Mouse (Mus musculus) neural tube, embryonic 11.5 days (tissue): ENCODE results near the gene Gm45062. TPM values are rescaled to one million over a fixed set of nuclear protein-coding genes. Genes with fewer than 3 reads are reported as not detected.

Experiments
- ATAC-seq: fragments of 200-750 bp; cut with Nextera tagmentation; 2 replicates; pipeline ENCODE4 v1.8.0; 2017; ENCODE audit warnings: moderate number of reproducible peaks, mild to moderate bottlenecking, moderate TSS enrichment, moderate library complexity; ENCODE audit not compliant: insufficient read depth, low FRiP score, low TSS enrichment
- DNase-seq: peaks from one replicate; pipeline ENCODE4 v3.0.0-alpha.2; 2015; ENCODE audit warnings: low spot score
- H3K27ac ChIP-seq: fragments of 300-500 bp; sonication (generic); 2 replicates; pipeline ENCODE4 v1.5.1; 2014; ENCODE audit warnings: low read depth, mild to moderate bottlenecking, low read length
- H3K27me3 ChIP-seq: fragments of 300-500 bp; sonication (generic); 2 replicates; pipeline ENCODE4 v1.6.1; 2014; ENCODE audit warnings: mild to moderate bottlenecking, low read length, mixed read lengths; ENCODE audit not compliant: control insufficient read depth, insufficient read depth
- H3K36me3 ChIP-seq: fragments of 300-500 bp; sonication (generic); 2 replicates; pipeline ENCODE4 v1.6.1; 2014; ENCODE audit warnings: mild to moderate bottlenecking, low read length, moderate library complexity, mixed read lengths; ENCODE audit not compliant: control insufficient read depth, insufficient read depth
- H3K4me1 ChIP-seq: fragments of 300-500 bp; sonication (generic); 2 replicates; pipeline ENCODE4 v1.6.1; 2014; ENCODE audit warnings: low read length, mixed read lengths; ENCODE audit not compliant: control insufficient read depth, insufficient read depth
- H3K4me2 ChIP-seq: fragments of 300-500 bp; sonication (generic); 2 replicates; pipeline ENCODE4 v1.6.1; 2014; ENCODE audit warnings: low read depth, mild to moderate bottlenecking, moderate library complexity
- H3K4me3 ChIP-seq: fragments of 300-500 bp; sonication (generic); 2 replicates; pipeline ENCODE4 v1.5.1; 2014; ENCODE audit warnings: low read depth, low read length
- H3K9ac ChIP-seq: fragments of 300-500 bp; sonication (generic); 2 replicates; pipeline ENCODE4 v1.6.1; 2014; ENCODE audit warnings: mild to moderate bottlenecking, low read length
- H3K9me3 ChIP-seq: fragments of 300-500 bp; sonication (generic); 2 replicates; pipeline ENCODE4 v1.6.1; 2016; ENCODE audit warnings: low read length; ENCODE audit not compliant: control insufficient read depth
- WGBS: fragments of 180-500 bp; shearing (Covaris S2); extraction: QIAGEN DNeasy Blood & Tissue Kit; methylation state at CpG from one replicate; pipeline ENCODE4 v1.1.7; 2014; 5-methylcytosine and 5-hydroxymethylcytosine counted together
- polyA plus RNA-seq: library from polyadenylated mRNA; unstranded; fragments of >200 nt; fragmentation: Nextera tagmentation; extraction: Ambion mirVana; gene quantifications from 2 replicates; pipeline ENCODE4 v1.2.1, GENCODE M21; 2014

The Gm45062 gene
- polyA plus RNA-seq, 1 experiment from 2014 or later = 18.3 TPM

DNA sequence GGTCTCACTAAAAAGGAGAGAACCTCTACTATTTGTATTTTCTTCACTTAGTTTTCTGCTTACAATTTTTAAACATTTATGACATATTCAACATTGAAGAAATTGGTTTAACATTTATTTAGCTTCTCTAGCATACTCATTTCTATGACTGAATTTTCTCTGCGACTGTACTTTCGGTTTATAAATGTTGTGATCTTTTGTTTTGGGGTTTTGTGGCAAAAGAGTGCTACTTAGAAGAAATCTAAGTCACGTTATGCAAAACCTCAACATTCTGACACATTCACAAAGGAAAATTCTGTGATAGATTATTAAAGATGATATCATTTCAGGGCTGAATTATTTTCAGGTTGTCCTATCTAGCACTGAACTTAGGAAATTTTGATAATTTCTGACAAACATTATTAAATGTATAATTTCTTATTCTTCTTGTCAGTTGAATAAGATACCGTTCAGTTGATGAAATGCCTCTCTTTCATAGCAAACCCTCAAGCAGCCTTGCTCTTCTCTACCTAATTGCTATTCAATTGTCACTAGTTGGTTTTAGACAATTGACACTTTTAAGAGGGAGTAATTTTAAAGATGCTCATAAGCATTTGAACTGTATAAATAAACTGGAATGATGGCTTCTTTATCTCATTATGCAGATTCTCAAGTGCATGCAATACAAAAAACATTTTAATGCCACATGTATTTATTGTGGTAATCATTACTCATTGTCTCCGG lies 297.8 kb downstream of the Gm45062 start:
- Histone ChIP-seq H3K27me3 (no peaks in the 10 kb centered on the region), H3K4me3 (no peak overlapping the region), H3K27ac (no peak overlapping the region), H3K9me3 (no peaks in the 10 kb centered on the region), H3K4me1 (no peaks in the 10 kb centered on the region), H3K4me2 (no peak overlapping the region), H3K36me3 (no peaks in the 10 kb centered on the region; the same call in 1 of the 2 replicates), H3K9ac (no peak overlapping the region)
- DNase-seq (no peak), ATAC-seq (no peak)
- WGBS = 92% methylated on average over 5 of the region's 5 CpGs

DNA sequence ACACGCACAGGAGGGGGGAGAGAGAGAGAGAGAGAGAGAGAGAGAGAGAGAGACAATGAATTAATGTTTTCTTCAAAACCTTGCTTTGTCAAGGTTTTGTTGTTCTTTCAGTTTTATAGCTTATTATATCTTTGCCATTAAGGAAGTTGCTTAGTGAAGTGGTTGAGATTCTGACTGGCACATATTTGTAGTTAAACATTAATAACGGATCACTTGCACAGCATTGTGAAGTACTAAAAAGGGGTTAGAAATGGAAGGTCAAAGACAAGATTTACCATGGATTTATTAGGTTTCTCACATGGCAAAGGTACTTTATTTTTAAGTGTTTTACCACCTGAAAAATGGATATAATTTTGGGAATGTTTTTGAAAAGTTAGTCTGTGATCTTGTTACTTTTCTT lies 301.4 kb downstream of the Gm45062 start:
- no peak for ATAC-seq
- 94% methylated on average over 2 of the region's 2 CpGs for WGBS

DNA sequence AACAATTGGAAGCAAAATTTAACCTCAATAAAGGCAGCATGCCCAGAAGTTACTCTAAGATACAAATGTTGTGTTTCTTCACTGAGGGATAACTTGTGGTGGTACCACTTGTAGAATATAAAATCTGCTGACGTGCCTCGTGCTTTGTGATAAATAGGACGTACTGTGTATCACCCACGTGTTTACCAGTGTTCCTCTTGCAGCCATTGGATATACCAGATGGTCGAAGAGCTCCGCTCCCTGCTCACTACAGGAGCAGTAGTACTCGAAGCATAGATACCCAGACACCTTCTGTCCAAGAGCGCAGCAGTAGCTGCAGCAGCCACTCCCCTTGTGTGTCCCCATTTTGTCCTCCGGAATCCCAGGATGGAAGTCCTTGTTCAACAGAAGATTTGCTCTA lies 323.1 kb downstream of the Gm45062 start:
- 96% methylated on average over 9 of the region's 9 CpGs for WGBS
- Histone ChIP-seq H3K4me1 (no peaks in the 10 kb centered on the region), H3K27ac (no peak overlapping the region), H3K36me3 (no peaks in the 10 kb centered on the region), H3K9me3 (no peaks in the 10 kb centered on the region), H3K4me2 (no peak overlapping the region), H3K27me3 (no peaks in the 10 kb centered on the region), H3K9ac (no peak overlapping the region), H3K4me3 (no peak overlapping the region)
- ATAC-seq (no peak), DNase-seq (no peak)

More for the DNA sequence above, 301.4 kb downstream of the Gm45062 start:
- Histone ChIP-seq H3K9me3 (no peaks in the 10 kb centered on the region), H3K4me1 (no peaks in the 10 kb centered on the region), H3K27me3 (no peaks in the 10 kb centered on the region), H3K4me3 (no peak overlapping the region), H3K9ac (no peak overlapping the region), H3K27ac (no peak overlapping the region), H3K4me2 (no peak overlapping the region), H3K36me3 (no peaks in the 10 kb centered on the region; the same call in 1 of the 2 replicates)
- DNase-seq = no peak

DNA sequence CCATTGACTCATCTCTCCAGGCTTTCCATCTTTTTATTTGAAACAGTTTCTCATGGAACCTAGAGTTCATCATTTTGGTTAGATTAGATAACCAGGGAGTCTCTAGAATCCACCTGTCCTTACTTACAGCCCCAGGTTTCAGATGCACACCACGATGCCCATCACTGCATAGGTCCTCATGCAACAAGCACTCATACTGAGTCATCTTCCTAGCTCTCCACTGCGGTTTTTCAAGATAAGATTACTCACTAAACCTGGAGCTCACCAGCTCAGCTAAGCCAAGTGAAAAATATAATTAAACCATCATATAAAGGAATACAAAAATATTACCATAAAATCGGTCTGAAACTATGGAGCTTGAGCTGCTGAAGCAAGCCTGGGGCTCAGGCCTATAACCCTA lies 324.6 kb downstream of the Gm45062 start:
- H3K9ac ChIP-seq = no peak overlapping the region
- no peaks in the 10 kb centered on the region for H3K27me3 ChIP-seq
- no peak overlapping the region for H3K4me2 ChIP-seq
- H3K4me3 ChIP-seq = no peak overlapping the region
- no peaks in the 10 kb centered on the region for H3K9me3 ChIP-seq
- DNase-seq (no peak), ATAC-seq (no peak)
- H3K36me3 ChIP-seq = no peaks in the 10 kb centered on the region
- no peaks in the 10 kb centered on the region for H3K4me1 ChIP-seq
- no peak overlapping the region for H3K27ac ChIP-seq
- WGBS = 92% methylated on average over 3 of the region's 3 CpGs

DNA sequence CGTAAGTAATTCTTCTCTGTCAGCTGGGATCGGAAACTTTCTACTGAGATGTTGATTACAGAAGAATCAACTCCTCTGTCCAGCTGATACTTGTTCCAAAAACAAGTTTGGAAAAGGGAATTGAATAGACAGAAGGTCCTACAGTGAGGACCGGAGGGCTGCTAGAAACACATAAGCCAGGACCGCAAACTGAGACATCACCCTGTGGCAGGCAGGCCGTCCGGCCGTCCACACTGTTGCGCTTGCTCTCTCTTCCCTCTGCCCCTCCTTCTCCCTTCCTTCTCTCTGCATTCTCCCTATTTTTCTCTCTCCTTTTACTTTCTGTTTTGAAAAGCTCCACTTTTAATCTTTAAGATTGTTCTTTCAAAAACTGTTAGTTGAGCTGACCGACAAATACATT lies 332.4 kb downstream of the Gm45062 start:
- Histone ChIP-seq H3K27ac (no peak overlapping the region), H3K27me3 (no peaks in the 10 kb centered on the region), H3K4me2 (no peak overlapping the region), H3K4me1 (no peaks in the 10 kb centered on the region), H3K4me3 (no peak overlapping the region), H3K9ac (no peak overlapping the region), H3K9me3 (no peaks in the 10 kb centered on the region), H3K36me3 (no peaks in the 10 kb centered on the region)
- no peak for ATAC-seq
- WGBS = 89% methylated on average over 9 of the region's 9 CpGs
- DNase-seq = no peak

DNA sequence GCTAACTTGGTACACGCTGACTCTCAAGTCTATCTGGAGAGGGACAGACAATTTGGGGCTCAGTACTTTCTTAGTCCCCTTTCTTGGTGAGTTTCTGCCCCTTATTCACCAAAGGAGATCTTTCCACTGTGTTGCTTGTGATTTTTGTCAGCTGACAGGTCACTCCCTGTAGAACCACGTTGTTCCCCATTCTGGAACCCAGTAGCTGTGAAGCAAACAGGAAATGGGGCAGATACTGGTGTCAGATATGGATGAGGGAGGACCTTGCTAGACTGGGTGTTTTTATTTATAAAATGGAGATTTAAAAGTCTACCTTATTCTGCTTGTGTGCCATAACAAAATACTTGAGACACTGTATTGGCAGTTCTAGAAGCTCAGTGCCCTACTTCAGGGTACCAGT lies 358.1 kb downstream of the Gm45062 start:
- no peak for ATAC-seq
- no peak for DNase-seq
- Histone ChIP-seq H3K9ac (no peak overlapping the region), H3K27ac (no peak overlapping the region), H3K9me3 (no peaks in the 10 kb centered on the region), H3K27me3 (no peaks in the 10 kb centered on the region), H3K4me3 (no peak overlapping the region), H3K4me2 (no peak overlapping the region), H3K36me3 (no peaks in the 10 kb centered on the region), H3K4me1 (no peaks in the 10 kb centered on the region)
- 79% methylated on average over 2 of the region's 2 CpGs for WGBS

DNA sequence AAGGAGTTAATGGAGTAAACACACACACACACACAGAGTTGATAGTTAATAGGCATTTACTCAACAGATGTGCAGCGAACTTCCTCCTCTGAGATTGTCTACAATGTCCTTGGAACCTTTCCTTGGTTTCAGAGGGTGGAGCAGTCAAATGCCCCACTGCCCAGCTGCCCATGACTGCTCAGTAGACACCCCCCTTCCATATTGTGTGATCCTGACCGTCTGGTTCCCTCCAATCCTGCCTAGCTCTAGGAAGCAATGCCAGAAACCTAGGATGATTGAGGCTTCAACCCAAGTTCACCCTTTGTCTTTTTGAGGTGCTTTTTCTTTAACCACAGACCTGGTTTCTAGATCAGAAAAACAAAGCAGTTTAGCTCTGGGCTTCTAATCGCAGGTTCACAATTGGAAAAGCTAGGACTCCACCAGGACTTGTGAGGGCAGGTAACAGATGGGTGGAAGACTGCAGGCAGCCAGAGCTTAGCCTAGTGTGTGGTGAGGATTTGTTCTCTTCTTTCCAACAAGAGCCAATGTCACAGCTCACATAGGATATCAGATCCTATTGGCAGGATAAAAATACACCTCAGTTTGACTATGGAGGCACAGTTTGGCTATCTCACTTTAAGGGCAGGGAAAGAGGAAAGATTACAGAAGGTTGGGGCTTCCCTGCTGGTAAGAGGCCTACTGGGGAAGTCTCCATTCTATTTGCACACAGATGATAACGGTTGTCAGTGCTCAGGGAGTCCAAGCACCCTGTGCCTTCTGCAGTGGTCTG lies 360.5 kb downstream of the Gm45062 start:
- Histone ChIP-seq H3K4me1 (no peaks in the 10 kb centered on the region), H3K27me3 (no peaks in the 10 kb centered on the region), H3K4me3 (no peak overlapping the region), H3K4me2 (no peak overlapping the region), H3K36me3 (no peaks in the 10 kb centered on the region), H3K27ac (no peak overlapping the region), H3K9me3 (no peaks in the 10 kb centered on the region), H3K9ac (no peak overlapping the region)
- no peak for DNase-seq
- 86% methylated on average over 4 of the region's 4 CpGs for WGBS
- no peak for ATAC-seq

DNA sequence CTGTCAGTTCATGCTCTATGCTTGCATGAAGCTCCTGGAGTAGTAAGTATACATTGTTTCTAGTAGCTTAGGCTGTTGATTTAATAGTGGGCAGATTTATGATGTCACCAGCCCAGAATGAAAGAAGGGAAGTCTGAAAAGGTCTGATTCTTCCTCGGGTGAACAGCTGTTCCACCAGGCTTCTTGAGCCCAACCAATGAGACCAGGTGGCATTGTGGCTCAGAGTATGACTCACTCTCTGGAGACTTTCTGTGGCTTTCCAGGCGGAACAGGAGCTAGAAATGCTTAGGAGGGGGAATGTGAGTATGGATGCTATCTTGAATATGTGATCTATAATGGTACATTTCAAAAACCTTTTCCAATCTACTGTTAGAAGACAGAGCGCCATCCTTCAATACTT lies 363.8 kb downstream of the Gm45062 start:
- no peaks in the 10 kb centered on the region for H3K36me3 ChIP-seq
- H3K4me1 ChIP-seq = no peaks in the 10 kb centered on the region
- no peak overlapping the region for H3K9ac ChIP-seq
- WGBS = 73% methylated on average over 3 of the region's 3 CpGs
- DNase-seq = no peak
- H3K27ac ChIP-seq = no peak overlapping the region
- H3K9me3 ChIP-seq = no peaks in the 10 kb centered on the region
- H3K27me3 ChIP-seq = no peaks in the 10 kb centered on the region
- ATAC-seq = no peak
- no peak overlapping the region for H3K4me3 ChIP-seq
- no peak overlapping the region for H3K4me2 ChIP-seq

DNA sequence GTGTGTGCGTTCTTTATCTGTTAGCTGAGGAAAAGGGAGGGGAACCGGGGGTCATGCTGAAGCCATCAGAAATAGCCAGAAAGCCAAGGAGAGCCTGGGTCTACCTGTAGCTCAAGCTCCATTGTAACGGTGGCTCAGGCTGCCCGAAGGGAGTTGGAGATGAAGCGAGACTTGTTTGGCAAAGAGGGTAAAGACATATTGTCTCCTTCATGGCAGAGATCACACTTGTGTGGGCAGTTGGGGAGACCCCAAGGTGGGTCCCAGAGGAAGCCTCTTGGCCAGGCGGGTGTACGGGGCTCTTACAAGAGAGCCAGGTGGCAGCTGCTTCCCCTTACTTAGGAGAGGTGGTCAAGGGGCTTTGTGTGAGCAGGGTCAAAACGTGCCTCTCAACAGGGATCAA lies 369.0 kb downstream of the Gm45062 start:
- Histone ChIP-seq H3K4me3 (no peak overlapping the region), H3K9me3 (no peaks in the 10 kb centered on the region), H3K36me3 (no peaks in the 10 kb centered on the region), H3K27me3 (no peaks in the 10 kb centered on the region), H3K27ac (no peak overlapping the region), H3K4me2 (no peak overlapping the region), H3K4me1 (no peaks in the 10 kb centered on the region), H3K9ac (no peak overlapping the region)
- 90% methylated on average over 8 of the region's 8 CpGs for WGBS
- DNase-seq = no peak
- ATAC-seq = no peak
